Mouse (Mus musculus) limb, embryonic 11.5 days (tissue): ENCODE results near the gene Mtch1. TPM values are rescaled to one million over a fixed set of nuclear protein-coding genes. Genes with fewer than 3 reads are reported as not detected.
"Not testable (repeated sequence)": the region's sequence is repeated elsewhere in the genome, so short reads cannot be mapped to it uniquely, and the experiment has no call there.

Experiments
- ATAC-seq: fragments of 200-750 bp; cut with Nextera tagmentation; 2 replicates; pipeline ENCODE4 v1.8.0; 2017; ENCODE audit warnings: low read depth; ENCODE audit not compliant: insufficient number of reproducible peaks, low FRiP score, low TSS enrichment
- DNase-seq: peaks from one replicate; pipeline ENCODE4 v3.0.0-alpha.2; 2015; ENCODE audit warnings: low spot score
- H3K27ac ChIP-seq: fragments of 300-500 bp; sonication (generic); replicated peaks from 2 replicates; pipeline ENCODE4 v1.5.1; 2014; ENCODE audit warnings: low read depth, mild to moderate bottlenecking, low read length
- H3K27me3 ChIP-seq: fragments of 300-500 bp; sonication (generic); 2 replicates; pipeline ENCODE4 v1.6.1; 2014; ENCODE audit warnings: mild to moderate bottlenecking, low read length, mixed read lengths; ENCODE audit not compliant: control insufficient read depth, insufficient read depth
- H3K36me3 ChIP-seq: fragments of 300-500 bp; sonication (generic); 2 replicates; pipeline ENCODE4 v1.6.1; 2014; ENCODE audit warnings: mild to moderate bottlenecking, low read length, moderate library complexity, mixed read lengths; ENCODE audit not compliant: control insufficient read depth, insufficient read depth
- H3K4me1 ChIP-seq: fragments of 300-500 bp; sonication (generic); 2 replicates; pipeline ENCODE4 v1.6.1; 2014; ENCODE audit warnings: low read length, mixed read lengths; ENCODE audit not compliant: control insufficient read depth, insufficient read depth
- H3K4me2 ChIP-seq: fragments of 300-500 bp; sonication (generic); 2 replicates; pipeline ENCODE4 v1.6.1; 2014; ENCODE audit warnings: low read depth, mild to moderate bottlenecking, moderate library complexity; ENCODE audit not compliant: severe bottlenecking
- H3K4me3 ChIP-seq: fragments of 300-500 bp; sonication (generic); 2 replicates; pipeline ENCODE4 v1.5.1; 2014; ENCODE audit warnings: low read depth, low read length
- H3K9ac ChIP-seq: fragments of 300-500 bp; sonication (generic); 2 replicates; pipeline ENCODE4 v1.6.1; 2014; ENCODE audit warnings: mild to moderate bottlenecking, low read length
- H3K9me3 ChIP-seq: fragments of 300-500 bp; sonication (generic); 2 replicates; pipeline ENCODE4 v1.6.1; 2016; ENCODE audit warnings: low read length; ENCODE audit not compliant: control insufficient read depth
- WGBS: fragments of 180-500 bp; shearing (Covaris S2); extraction: QIAGEN DNeasy Blood & Tissue Kit; methylation state at CpG from one replicate; pipeline ENCODE4 v1.1.7; 2014; 5-methylcytosine and 5-hydroxymethylcytosine counted together
- polyA plus RNA-seq: library from polyadenylated mRNA; unstranded; fragments of >200 nt; fragmentation: Nextera tagmentation; extraction: Ambion mirVana; gene quantifications from 2 replicates; pipeline ENCODE4 v1.2.1, GENCODE M21; 2014

The Mtch1 gene
- polyA plus RNA-seq, result 318 and 321 TPM in 2 replicates

GRCm38 (mm10) chr17:29347645-29348256, at the start of gene Mtch1:
Gene Mtch1 (minus strand): TSS chr17:29347934.
- peak; percentile 95 for ATAC-seq
- Histone ChIP-seq H3K9me3 (no peaks in the 10 kb centered on the region), H3K4me3 (peak within 1 kb of the TSS; percentile 61), H3K4me1 (peaks cover 12% of the 10 kb centered on the region), H3K9ac (peak within 1 kb of the TSS; percentile 74), H3K36me3 (peaks cover 3% of the 10 kb centered on the region; the same call in 1 of the 2 replicates), H3K27ac (peak within 1 kb of the TSS; percentile 82), H3K27me3 (no peaks in the 10 kb centered on the region), H3K4me2 (peak within 1 kb of the TSS; percentile 68)
- under 1% methylated on average over 52 of the region's 53 CpGs for WGBS
- DNase-seq, result peak; percentile 100

GRCm38 (mm10) chr17:29396821-29397242, 49.1 kb upstream of the Mtch1 start:
- 20% methylated on average over 6 of the region's 6 CpGs for WGBS
- no peak overlapping the region for H3K9ac ChIP-seq
- peaks cover 31% of the 10 kb centered on the region for H3K4me1 ChIP-seq

GRCm38 (mm10) chr17:29396056-29396799, 48.5 kb upstream of the Mtch1 start:
- no peak for DNase-seq
- no peaks in the 10 kb centered on the region for H3K27me3 ChIP-seq
- WGBS, result 61% methylated on average over 6 of the region's 6 CpGs
- no peaks in the 10 kb centered on the region for H3K9me3 ChIP-seq
- no peak overlapping the region for H3K4me2 ChIP-seq
- no peak overlapping the region for H3K4me3 ChIP-seq
- no peak for ATAC-seq
- peaks cover 31% of the 10 kb centered on the region for H3K4me1 ChIP-seq
- no peak overlapping the region for H3K27ac ChIP-seq
- no peak overlapping the region for H3K9ac ChIP-seq
- no peaks in the 10 kb centered on the region for H3K36me3 ChIP-seq

More at GRCm38 (mm10) chr17:29396821-29397242, 49.1 kb upstream of the Mtch1 start:
- DNase-seq, result peak; percentile 91
- H3K27me3 ChIP-seq, result no peaks in the 10 kb centered on the region
- H3K4me2 ChIP-seq, result 0 out of 2 replicates have a peak overlapping the region, but pooled peaks have one; percentile 15
- no peaks in the 10 kb centered on the region for H3K9me3 ChIP-seq
- H3K27ac ChIP-seq, result no peak overlapping the region
- ATAC-seq, result peak; percentile 75
- no peak overlapping the region for H3K4me3 ChIP-seq
- no peaks in the 10 kb centered on the region for H3K36me3 ChIP-seq

GRCm38 (mm10) chr17:29395381-29395780, 47.6 kb upstream of the Mtch1 start:
- no peak overlapping the region for H3K4me3 ChIP-seq
- H3K9me3 ChIP-seq, result no peaks in the 10 kb centered on the region
- H3K27ac ChIP-seq, result no peak overlapping the region
- peaks cover 31% of the 10 kb centered on the region for H3K4me1 ChIP-seq
- ATAC-seq, result no peak
- H3K36me3 ChIP-seq, result no peaks in the 10 kb centered on the region
- H3K9ac ChIP-seq, result no peak overlapping the region
- H3K27me3 ChIP-seq, result no peaks in the 10 kb centered on the region
- no peak for DNase-seq
- no peak overlapping the region for H3K4me2 ChIP-seq
- 61% methylated on average over 7 of the region's 7 CpGs for WGBS

- ATAC-seq, H3K9me3 ChIP-seq, H3K36me3 ChIP-seq, H3K9ac ChIP-seq, DNase-seq, H3K27ac ChIP-seq, H3K4me3 ChIP-seq, H3K4me2 ChIP-seq, H3K27me3 ChIP-seq: not testable (repeated sequence)
- 72% methylated on average over 2 of the region's 2 CpGs for WGBS
- H3K4me1 ChIP-seq, result peaks cover 30% of the 10 kb centered on the region
Measured at GRCm38 (mm10) chr17:29394761-29395160, 47.0 kb upstream of the Mtch1 start.

- ATAC-seq (no peak), DNase-seq (no peak)
- Histone ChIP-seq H3K4me2 (no peak overlapping the region), H3K36me3 (no peaks in the 10 kb centered on the region), H3K27ac (no peak overlapping the region), H3K4me3 (no peak overlapping the region), H3K4me1 (peaks cover 25% of the 10 kb centered on the region), H3K27me3 (no peaks in the 10 kb centered on the region), H3K9ac (no peak overlapping the region), H3K9me3 (no peaks in the 10 kb centered on the region)
- WGBS, result 69% methylated on average over 9 of the region's 9 CpGs
Measured at GRCm38 (mm10) chr17:29394106-29394760, 46.5 kb upstream of the Mtch1 start.

- no peak overlapping the region for H3K9ac ChIP-seq
- no peaks in the 10 kb centered on the region for H3K27me3 ChIP-seq
- ATAC-seq, result no peak
- H3K9me3 ChIP-seq, result no peaks in the 10 kb centered on the region
- H3K27ac ChIP-seq, result no peak overlapping the region
- WGBS, result 74% methylated on average over 14 of the region's 14 CpGs
- H3K36me3 ChIP-seq, result no peaks in the 10 kb centered on the region
- DNase-seq, result no peak
- H3K4me1 ChIP-seq, result peaks cover 18% of the 10 kb centered on the region
- H3K4me3 ChIP-seq, result no peak overlapping the region
- no peak overlapping the region for H3K4me2 ChIP-seq
Measured at GRCm38 (mm10) chr17:29393335-29394089, 45.8 kb upstream of the Mtch1 start.

GRCm38 (mm10) chr17:29391280-29391679, 43.5 kb upstream of the Mtch1 start:
- WGBS, result 83% methylated on average over 8 of the region's 8 CpGs
- H3K27ac ChIP-seq, result no peak overlapping the region
- no peaks in the 10 kb centered on the region for H3K36me3 ChIP-seq
- no peaks in the 10 kb centered on the region for H3K4me1 ChIP-seq
- H3K9ac ChIP-seq, result no peak overlapping the region
- H3K9me3 ChIP-seq, result no peaks in the 10 kb centered on the region
- ATAC-seq (no peak), DNase-seq (no peak)
- H3K27me3 ChIP-seq, result no peaks in the 10 kb centered on the region
- no peak overlapping the region for H3K4me3 ChIP-seq
- no peak overlapping the region for H3K4me2 ChIP-seq
